Mouse (Mus musculus) mature B cell (primary cell): ENCODE data around the gene Tex2.

Experiments used
- in situ Hi-C: fragments of 300-500 bp; cut with MboI; formaldehyde crosslinking; loops from 2 replicates; pipeline ENCODE4 v1.14.3; 2019

Gene Tex2

GRCm38 (mm10) chr11:106486866-106487732 is 126.1 kb downstream of the Tex2 start:
- in situ Hi-C loops, result no loop called here

GRCm38 (mm10) chr11:106486042-106486865 is 127.0 kb downstream of the Tex2 start:
- in situ Hi-C loops, result no loop called here

GRCm38 (mm10) chr11:106485611-106486010 is 127.6 kb downstream of the Tex2 start:
- in situ Hi-C loops, result no loop called here

- in situ Hi-C loops, result no loop called here
Observed at GRCm38 (mm10) chr11:106484875-106485274, 128.3 kb downstream of the Tex2 start.

- in situ Hi-C loops, result no loop called here
Observed at GRCm38 (mm10) chr11:106482867-106483266, 130.4 kb downstream of the Tex2 start.

- in situ Hi-C loops, result no loop called here
Observed at GRCm38 (mm10) chr11:106481651-106482050, 131.6 kb downstream of the Tex2 start.

GRCm38 (mm10) chr11:106480530-106480885 is 132.7 kb downstream of the Tex2 start:
- in situ Hi-C loops, result no loop called here

GRCm38 (mm10) chr11:106479619-106480529 is 133.3 kb downstream of the Tex2 start:
- in situ Hi-C loops, result no loop called here

- in situ Hi-C loops, result no loop called here
Observed at GRCm38 (mm10) chr11:106478745-106479144, 134.5 kb downstream of the Tex2 start.

- in situ Hi-C loops, result no loop called here
Observed at GRCm38 (mm10) chr11:106477505-106478160, 135.6 kb downstream of the Tex2 start.

- in situ Hi-C loops, result no loop called here
Observed at GRCm38 (mm10) chr11:106475309-106475708, 137.9 kb downstream of the Tex2 start.

- in situ Hi-C loops, result no loop called here
Observed at GRCm38 (mm10) chr11:106471629-106472028, 141.6 kb downstream of the Tex2 start.

GRCm38 (mm10) chr11:106468509-106468908 is 144.7 kb downstream of the Tex2 start:
- in situ Hi-C loops, result no loop called here

- in situ Hi-C loops, result no loop called here
Observed at GRCm38 (mm10) chr11:106465932-106466331, 147.3 kb downstream of the Tex2 start.

GRCm38 (mm10) chr11:106465545-106465903 is 147.7 kb downstream of the Tex2 start:
- in situ Hi-C loops, result no loop called here

GRCm38 (mm10) chr11:106464681-106465544 is 148.3 kb downstream of the Tex2 start:
- in situ Hi-C loops, result no loop called here

- in situ Hi-C loops, result no loop called here
Observed at GRCm38 (mm10) chr11:106463845-106464244, 149.4 kb downstream of the Tex2 start.

- in situ Hi-C loops, result no loop called here
Observed at GRCm38 (mm10) chr11:106462309-106462708, 150.9 kb downstream of the Tex2 start.

- in situ Hi-C loops, result no loop called here
Observed at GRCm38 (mm10) chr11:106461145-106461932, 151.9 kb downstream of the Tex2 start.

GRCm38 (mm10) chr11:106460671-106461070 is 152.6 kb downstream of the Tex2 start:
- in situ Hi-C loops, result no loop called here
